Mouse (Mus musculus): ENCODE measurements around the gene Spry2.

Spry2 gene

DNA sequence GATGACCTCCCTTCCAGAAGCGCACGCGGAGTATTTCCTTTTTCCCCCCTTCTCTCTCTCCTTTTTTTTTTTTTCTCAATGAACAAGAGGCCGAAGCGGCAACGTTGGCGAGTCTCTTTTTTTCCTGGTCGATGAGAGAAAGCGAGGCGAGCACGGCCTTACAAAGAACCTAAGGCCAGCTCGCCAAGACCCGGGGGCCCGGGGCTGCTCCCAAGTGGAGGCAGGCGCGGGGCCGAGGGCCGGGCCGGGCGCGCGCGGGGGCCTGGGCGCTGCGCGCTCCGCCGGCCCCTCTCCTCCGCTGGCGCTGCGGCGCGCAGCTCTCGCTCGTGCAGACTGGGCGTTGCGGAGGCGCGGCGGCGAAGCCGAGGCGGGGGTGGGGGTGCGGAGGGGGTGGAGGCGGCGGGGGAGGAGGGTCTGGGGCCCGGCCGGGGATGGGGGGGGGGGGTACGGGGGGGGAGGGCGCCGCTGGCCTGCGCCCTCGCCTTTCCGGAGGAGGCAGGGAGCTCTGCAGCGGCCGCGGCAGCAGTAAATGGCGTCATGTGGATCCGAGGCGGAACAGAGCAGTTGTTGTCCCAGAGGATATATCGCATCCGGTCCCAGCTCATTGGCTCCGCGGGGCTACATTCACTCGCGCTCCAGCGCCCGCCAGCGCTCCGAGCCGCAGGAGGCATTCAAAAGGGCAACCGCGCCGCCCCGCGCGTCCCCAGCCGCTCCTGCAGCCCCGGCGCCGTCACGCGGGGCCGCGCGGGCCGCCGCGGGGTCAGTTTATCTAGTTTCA is at the start of gene Spry2:
Gene Spry2 (minus strand): TSS at position 29 of the 778 bp plus-strand sequence.
- peak; percentile 75 for DNase-seq (ENCODE audit: low spot score)

DNA sequence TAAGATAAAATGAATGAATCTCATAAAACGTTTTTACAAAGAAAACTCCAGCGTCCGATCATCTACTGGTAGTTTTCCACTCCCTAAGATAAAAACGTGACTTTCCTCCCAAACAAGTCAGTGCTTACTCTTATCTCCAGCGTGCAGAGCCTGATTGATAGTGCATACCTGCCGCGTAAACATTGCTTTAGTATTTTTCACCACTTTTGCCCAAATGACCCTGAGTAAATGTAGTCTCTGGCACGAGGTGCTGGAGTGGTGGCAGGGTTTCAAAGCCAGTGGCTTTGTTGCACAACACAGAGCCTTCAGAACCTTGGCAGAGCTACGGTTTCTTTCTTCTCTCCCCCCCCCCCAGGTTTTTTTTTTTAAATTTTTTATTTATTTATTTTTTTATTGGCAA is 44.7 kb upstream of the Spry2 start:
- DNase-seq (ENCODE audit: low spot score) = no peak

GRCm38 (mm10) chr14:105926726-105927125 is 30.1 kb upstream of the Spry2 start:
- no peak for DNase-seq (ENCODE audit: low spot score)

DNA sequence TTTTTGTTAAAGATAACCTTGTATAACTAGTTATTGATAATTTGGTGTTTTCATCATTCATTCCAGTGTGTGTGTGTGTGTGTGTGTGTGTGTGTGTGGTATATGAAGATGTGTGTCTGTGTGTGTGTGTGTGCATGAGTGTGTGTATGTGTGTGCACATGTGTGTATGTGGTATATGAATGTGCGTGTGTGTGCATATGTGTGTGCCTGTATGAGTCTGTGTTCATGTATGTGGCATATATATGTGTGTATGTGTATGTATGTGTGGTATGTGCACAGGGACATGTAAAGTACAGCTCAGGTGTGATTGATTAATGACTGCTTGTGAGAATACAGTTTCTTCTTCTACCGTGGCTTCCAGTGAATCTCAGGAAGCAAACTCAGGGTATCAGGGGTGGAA is 28.7 kb upstream of the Spry2 start:
- no peak for DNase-seq (ENCODE audit: low spot score)

- DNase-seq (ENCODE audit: low spot score) = no peak
Observed at GRCm38 (mm10) chr14:105924712-105925111, 28.1 kb upstream of the Spry2 start.

DNA sequence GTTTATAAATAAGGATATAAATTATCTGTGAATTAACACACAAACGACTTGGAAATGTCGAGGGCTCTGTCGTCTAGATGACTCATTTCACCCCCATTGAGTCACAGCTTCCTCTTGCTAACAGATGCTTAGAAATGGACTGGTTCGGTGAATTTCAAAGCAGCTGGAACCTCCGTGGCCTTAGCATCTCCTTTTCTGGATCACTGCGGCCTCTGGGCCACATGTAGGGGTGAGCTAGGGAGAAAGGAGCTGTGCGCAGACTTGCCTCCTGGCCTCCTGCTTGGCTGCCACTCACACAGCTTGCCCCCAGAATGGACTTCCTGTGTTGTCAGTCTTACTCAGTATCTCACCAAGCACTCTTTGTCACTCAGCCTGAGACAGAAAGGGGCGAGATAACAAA is 26.3 kb upstream of the Spry2 start:
- no peak for DNase-seq (ENCODE audit: low spot score)

DNA sequence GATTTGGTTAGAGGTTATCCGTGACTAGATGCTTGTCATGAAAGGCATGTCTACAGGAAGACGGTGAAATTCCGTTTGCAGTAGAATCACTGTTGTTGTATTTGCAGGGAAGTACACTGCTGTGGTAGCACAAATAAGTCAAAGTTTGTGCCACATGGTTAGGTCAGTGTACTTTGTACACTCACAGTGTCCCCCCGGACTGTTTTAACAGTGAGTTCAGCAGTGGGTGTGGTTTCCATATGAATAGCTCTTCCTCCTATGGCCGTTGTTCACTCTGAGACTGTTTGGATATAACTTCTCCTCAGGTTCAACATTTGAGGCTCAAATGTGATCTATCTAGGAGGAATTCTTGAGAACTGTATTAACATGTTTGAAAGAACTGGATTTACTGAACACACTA is 25.8 kb upstream of the Spry2 start:
- DNase-seq (ENCODE audit: low spot score) = no peak

DNA sequence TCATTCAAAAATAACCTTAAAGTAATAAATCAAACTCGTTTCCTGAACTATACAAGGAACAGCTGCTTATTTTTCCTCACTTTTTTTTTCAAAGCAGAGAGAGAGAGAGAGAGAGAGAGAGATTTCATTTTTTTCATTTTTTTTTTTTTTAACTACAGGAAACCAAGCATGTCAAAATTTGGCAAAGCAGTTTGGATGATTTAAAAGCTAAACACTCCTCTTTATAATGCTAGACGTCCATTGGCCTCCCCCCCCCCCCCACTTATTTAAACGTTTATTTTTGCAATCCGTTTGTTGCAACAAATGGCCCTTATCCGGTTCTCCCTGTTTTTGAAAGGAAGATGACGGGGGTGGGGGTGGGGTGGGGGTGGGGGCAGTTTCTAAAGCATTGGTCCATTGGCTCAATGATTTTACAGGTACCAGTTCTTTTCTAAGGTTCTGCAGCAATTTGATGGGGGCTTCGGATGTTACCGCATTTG is 24.6 kb upstream of the Spry2 start:
- no peak for DNase-seq (ENCODE audit: low spot score)

GRCm38 (mm10) chr14:105920395-105921216 is 24.0 kb upstream of the Spry2 start:
- no peak for DNase-seq (ENCODE audit: low spot score)

GRCm38 (mm10) chr14:105907216-105907615 is 10.6 kb upstream of the Spry2 start:
- no peak for DNase-seq (ENCODE audit: low spot score)

DNA sequence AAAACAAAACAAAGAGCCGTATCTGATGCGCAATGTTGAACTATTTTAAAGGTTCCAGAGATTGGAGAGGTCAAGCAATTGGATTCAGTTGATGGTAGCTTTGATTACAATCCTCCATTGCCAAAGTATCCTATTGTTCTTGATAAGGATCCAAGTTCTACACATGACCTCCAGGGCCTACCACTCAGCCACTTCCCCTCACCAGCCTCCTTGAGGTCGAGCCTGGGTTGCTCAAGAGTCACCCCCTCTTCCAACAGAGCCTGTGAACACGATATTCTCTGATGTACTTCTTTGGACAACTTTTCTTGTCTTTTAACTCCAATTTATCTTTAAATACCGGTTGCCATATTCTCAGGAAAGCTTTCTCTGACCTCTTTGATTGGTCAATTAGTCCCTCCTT is 9.3 kb upstream of the Spry2 start:
- DNase-seq (ENCODE audit: low spot score) = no peak

GRCm38 (mm10) chr14:105905509-105905908 is 8.9 kb upstream of the Spry2 start:
- no peak for DNase-seq (ENCODE audit: low spot score)

DNA sequence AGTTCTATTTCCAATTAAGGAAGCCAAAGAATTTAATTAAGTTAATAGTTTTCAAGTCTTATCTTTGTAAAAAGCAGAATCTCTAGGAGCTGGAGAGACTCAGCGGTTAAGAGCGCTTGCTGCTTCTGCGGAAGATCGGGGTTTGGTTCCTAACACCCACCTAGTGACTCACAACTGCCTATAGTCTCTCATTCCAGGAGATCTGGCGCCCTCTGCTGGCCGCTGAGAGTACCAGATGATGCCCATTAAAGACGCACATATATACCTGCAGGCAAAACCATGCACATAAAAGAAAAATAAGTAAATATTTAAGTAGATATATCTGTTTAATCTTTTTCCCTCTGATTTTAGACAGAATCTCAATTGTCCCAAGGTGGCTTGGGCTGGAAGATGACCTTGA is 6.2 kb upstream of the Spry2 start:
- DNase-seq (ENCODE audit: low spot score) = no peak

DNA sequence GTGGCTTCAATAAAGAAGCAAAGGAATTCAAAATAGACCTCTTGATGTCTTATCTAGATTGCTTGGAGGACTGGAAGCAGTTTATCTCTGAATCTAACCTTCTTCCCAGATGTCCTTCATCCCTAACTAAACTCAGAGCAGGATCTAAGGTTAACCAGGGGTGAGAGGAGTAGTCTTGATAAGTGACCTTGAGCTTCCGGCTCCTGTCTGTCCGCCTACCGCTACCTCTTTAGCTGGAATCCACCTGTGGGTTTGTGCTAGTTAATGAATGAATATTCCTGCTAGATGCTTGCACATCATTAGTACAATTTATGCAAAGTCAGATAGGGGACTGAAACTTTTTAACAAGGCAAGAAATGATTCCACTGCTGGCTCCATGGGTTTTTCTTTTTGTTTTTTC is 4.2 kb upstream of the Spry2 start:
- DNase-seq (ENCODE audit: low spot score) = no peak

GRCm38 (mm10) chr14:105899116-105899515 is 2.5 kb upstream of the Spry2 start:
- DNase-seq (ENCODE audit: low spot score) = no peak

DNA sequence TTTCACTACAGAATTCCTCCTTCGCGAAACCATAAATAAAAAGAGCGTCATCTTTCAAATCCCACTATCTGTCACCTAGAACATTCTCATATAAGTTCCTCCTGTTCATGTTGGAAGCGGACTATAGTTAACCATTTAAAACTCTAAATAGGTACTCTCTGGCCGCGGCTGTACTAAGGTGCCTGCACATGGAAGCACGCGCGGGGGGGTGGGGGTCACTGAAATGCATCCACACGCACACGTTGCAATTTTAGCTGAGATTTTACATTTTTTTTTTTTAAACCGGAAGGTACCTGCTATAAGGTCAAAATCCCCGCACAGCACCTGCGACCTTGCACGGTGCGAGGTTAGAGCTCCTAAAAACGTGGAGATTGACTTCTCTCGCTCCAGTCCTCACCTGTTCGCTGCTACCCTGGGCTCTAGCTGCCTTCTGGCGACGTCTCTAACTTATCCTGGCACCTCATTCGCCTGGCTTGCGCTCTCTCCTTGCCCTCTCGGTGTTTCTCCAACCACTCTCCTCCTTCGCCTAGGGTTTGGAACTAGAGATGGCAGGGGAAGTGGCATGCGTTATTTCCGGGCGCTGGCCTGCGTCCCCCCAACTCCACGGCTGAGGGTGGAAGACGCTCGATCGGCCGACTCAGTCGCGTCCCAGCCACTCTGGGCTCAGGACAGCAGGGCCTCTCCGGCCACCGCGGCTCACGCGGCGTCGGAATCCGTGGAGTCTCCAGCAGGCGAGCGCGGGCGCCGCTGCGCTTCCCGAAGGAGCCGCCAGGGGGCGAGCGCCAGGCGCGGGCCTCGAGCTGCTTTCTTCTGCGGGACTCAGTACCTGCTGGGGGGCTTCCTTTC is 1.9 kb upstream of the Spry2 start:
- DNase-seq (ENCODE audit: low spot score) = peak; percentile 86

GRCm38 (mm10) chr14:105897569-105898101 is 1.0 kb upstream of the Spry2 start:
- peak; percentile 49 for DNase-seq (ENCODE audit: low spot score)

- peak; percentile 52 for DNase-seq (ENCODE audit: low spot score)
Observed at GRCm38 (mm10) chr14:105895961-105896651, 513 bp downstream of the Spry2 start.

DNA sequence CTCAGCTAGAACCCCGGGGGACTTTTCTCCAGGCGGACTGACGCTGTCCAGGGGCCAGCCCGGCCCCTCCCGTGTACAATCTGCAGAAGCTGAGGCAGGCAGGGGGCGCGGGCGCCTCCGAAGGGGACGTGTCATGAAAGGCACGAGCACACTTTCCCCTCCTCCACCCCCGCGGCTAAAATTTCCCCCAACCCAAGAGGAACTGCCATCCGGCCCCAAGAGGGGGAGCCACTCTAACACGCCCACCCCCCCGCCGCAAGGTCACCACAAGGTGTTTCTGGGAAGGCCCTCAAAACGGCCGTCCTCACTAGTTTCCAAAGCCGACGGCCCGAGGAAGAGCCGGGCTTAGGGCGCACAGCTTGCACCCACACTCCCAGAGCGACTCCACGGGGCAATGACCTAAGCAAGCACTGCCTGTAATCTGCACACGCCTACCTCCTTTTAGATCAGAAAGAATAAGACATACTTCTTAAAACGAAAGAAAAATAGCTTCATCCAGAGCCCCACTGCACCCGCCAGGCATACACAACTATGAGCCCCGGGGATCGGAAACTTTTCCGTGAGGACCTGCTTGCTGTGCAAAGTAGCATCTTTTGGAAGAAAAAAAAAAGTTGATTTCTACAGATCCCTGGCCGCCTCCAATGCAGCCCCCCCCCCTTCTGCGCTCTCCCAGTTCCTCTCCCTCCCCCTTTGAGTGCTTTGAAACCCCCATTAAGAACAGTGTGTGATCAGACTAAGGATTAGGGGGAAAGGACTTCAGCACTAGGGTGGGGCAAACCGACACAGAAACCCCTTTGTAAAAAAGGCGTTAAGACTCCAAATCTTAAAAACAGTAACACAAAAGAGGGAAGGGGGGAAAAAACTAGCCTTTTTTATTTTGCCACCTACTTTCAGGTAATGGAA is 1.4 kb downstream of the Spry2 start:
- peak; percentile 32 for DNase-seq (ENCODE audit: low spot score)

DNA sequence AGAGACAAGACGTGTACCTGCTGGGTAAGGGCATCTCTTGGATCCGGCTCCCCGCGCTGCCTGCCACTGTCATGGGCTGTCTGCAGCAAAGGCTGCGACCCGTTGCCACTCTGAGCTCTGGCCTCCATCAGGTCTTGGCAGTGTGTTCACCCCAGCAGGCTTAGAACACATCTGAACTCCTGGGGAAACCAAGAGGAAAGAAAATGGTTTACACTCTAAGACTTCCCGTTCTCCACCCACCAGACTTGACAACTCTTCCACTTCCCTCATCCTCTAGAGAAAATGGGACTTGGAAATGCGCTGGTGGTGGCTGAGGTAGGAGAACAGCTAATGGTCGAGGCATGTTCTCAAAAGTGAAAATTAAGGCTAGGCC is 3.0 kb downstream of the Spry2 start:
- peak; percentile 16 for DNase-seq (ENCODE audit: low spot score)
